Mouse (Mus musculus) liver, embryonic 14.5 days (tissue): ENCODE measurements at regions not wholly inside any gene's neighbourhood (a gene's known extent, or its start where the extent isn't known, plus 50 kb on each side); places are given as distances from the start of the nearest gene placed in this dataset.

ENCODE experiments used
- CTCF ChIP-seq: IDR thresholded peaks from 2 replicates; pipeline ENCODE4 v1.5.1; 2016; ENCODE audit warnings: antibody characterized with exemption, low read depth, control low read depth
- EP300 ChIP-seq: IDR thresholded peaks from 2 replicates; pipeline ENCODE4 v1.6.1; 2016; ENCODE audit warnings: antibody characterized with exemption, low read depth

GRCm38 (mm10) chr8:103825289-103825688 is 276.1 kb upstream of the Cdh5 start:
- no peak for TF ChIP-seq EP300
- no peak for TF ChIP-seq CTCF
